ENCODE assay signal across 10 mouse cellular contexts in genomic region chr14:34273280-34273679, GRCm38 (mm10). TPM values are rescaled to one million over a fixed set of nuclear protein-coding genes. Genes with fewer than 3 reads are reported as not detected.
DNase-seq lines count a peak whose midpoint lies in the region; ATAC-seq and TF ChIP-seq lines count a peak whose summit lies in the region.
"Had no signal": no experiment of that assay in that cellular context is flagged by ENCODE, and none has a peak within 500 bp of the region (broad histone marks: within the 10 kb centered on the region; RNA-seq: fewer than 3 reads in every experiment).

No protein-coding gene starts in this region.

- H3K27me3 ChIP-seq in lung, embryonic 14.5 days (ENCODE audit: insufficient read depth, low read length) = no peaks in the 10 kb centered on the region
- H3K27me3 ChIP-seq: forebrain, embryonic 15.5 days had no signal

- peak; percentile 65 for TF ChIP-seq CTCF in lung, embryonic 14.5 days (IDR thresholded peaks at IDR 0.05; ENCODE audit: low read depth)

- no peak for ATAC-seq in lung, embryonic 14.5 days (ENCODE audit: insufficient read depth)
- ATAC-seq: forebrain, embryonic 15.5 days had no signal

- no peaks in the 10 kb centered on the region for H3K9me3 ChIP-seq in lung, embryonic 14.5 days (ENCODE audit: low read depth, low read length)
- H3K9me3 ChIP-seq: forebrain, embryonic 15.5 days had no signal

- 42% methylated on average over 2 of the region's 2 CpGs for WGBS in lung, embryonic 14.5 days

- H3K4me1 ChIP-seq in lung, embryonic 14.5 days (ENCODE audit: insufficient read depth) = no peaks in the 10 kb centered on the region
- H3K4me1 ChIP-seq: forebrain, embryonic 15.5 days had no signal

- H3K4me2 ChIP-seq in lung, embryonic 14.5 days = no peak overlapping the region
- H3K4me2 ChIP-seq: forebrain, embryonic 15.5 days had no signal

- H3K27ac ChIP-seq in lung, embryonic 14.5 days (ENCODE audit: low read depth) = no peak overlapping the region
- H3K27ac ChIP-seq: forebrain, embryonic 15.5 days; macrophage had no signal

- H3K36me3 ChIP-seq in lung, embryonic 14.5 days (ENCODE audit: insufficient read depth) = no peaks in the 10 kb centered on the region
- H3K36me3 ChIP-seq: forebrain, embryonic 15.5 days had no signal

- peak; percentile 27 for DNase-seq in embryo, embryonic 10.5 days (ENCODE audit: low spot score)
- no peak for DNase-seq in embryo, embryonic 10 days (ENCODE audit: low spot score)
- peak; percentile 69 for DNase-seq in lung, embryonic 14.5 days
- no peak for DNase-seq in lung, postnatal 14 days
- peak; percentile 16 for DNase-seq in c-Kit-positive CD71-positive TER-119-negative erythroid progenitor cells, embryonic 14.5 days (ENCODE audit: low read depth)
- peak; percentile 5 for DNase-seq in retina, postnatal 7 days (ENCODE audit: low read depth, low spot score)
- DNase-seq in urinary bladder, adult 2 months (ENCODE audit: low spot score) = no peak
- no peak for DNase-seq in left cerebral cortex, postnatal 36 days (ENCODE audit: low spot score in 2 of 2)

- H3K4me3 ChIP-seq in lung, embryonic 14.5 days (ENCODE audit: low read depth, low read length) = no peak overlapping the region
- H3K4me3 ChIP-seq: forebrain, embryonic 15.5 days had no signal

- intact Hi-C loops in left cerebral cortex, postnatal 36 days (cut with DNase I) = loop anchor here (5.0 to 10.0 kb wide), 3 partner anchors 39 to 302 kb away; partner anchors contain the start of genes Glud1 and Shld2

- H3K9ac ChIP-seq in lung, embryonic 14.5 days = no peak overlapping the region
- H3K9ac ChIP-seq: forebrain, embryonic 15.5 days had no signal

RNA-seq across cellular contexts. Expression of gene Shld2, which starts 37.0 kb away (rescaled TPM):
- polyA plus RNA-seq in lung, embryonic 14.5 days (2014; fragmentation: Nextera tagmentation; extraction: Ambion mirVana) = 9.9 and 10.7 TPM in 2 replicates
- 3.9 and 5.0 TPM in 2 replicates for polyA plus RNA-seq in urinary bladder, adult 2 months (2012; rRNA removed)
- total RNA-seq in left cerebral cortex, postnatal 36 days (2021) = 10 to 100 TPM; 12.5 to 14.0 TPM

RNA-seq across cellular contexts. Expression of gene Glud1, which starts 37.2 kb away (rescaled TPM):
- 76.5 and 84.2 TPM in 2 replicates for polyA plus RNA-seq in lung, embryonic 14.5 days (2014; fragmentation: Nextera tagmentation; extraction: Ambion mirVana)
- polyA plus RNA-seq in urinary bladder, adult 2 months (2012; rRNA removed) = 115 and 123 TPM in 2 replicates
- 100 to 1,000 TPM; 245 to 282 TPM for total RNA-seq in left cerebral cortex, postnatal 36 days (2021)

RNA-seq across cellular contexts. Expression of gene Syt15, which starts 53.9 kb away (rescaled TPM):
- 0.42 TPM in 2 replicates for polyA plus RNA-seq in lung, embryonic 14.5 days (2014; fragmentation: Nextera tagmentation; extraction: Ambion mirVana)
- polyA plus RNA-seq in urinary bladder, adult 2 months (2012; rRNA removed) = 10.6 and 13.7 TPM in 2 replicates
- total RNA-seq in left cerebral cortex, postnatal 36 days (2021) = under 1 TPM; 0.27 to 0.42 TPM
- polyA plus RNA-seq: macrophage had no signal

Comparison
In these comparisons a context has a peak if more than half of its experiments do, and no peak if none do; other contexts are left out.
1. DNase-seq: peak in embryo, embryonic 10.5 days (single experiment), lung, embryonic 14.5 days (single experiment), c-Kit-positive CD71-positive TER-119-negative erythroid progenitor cells, embryonic 14.5 days (single experiment) and retina, postnatal 7 days (single experiment); none in embryo, embryonic 10 days (single experiment), lung, postnatal 14 days (single experiment), urinary bladder, adult 2 months (single experiment) and left cerebral cortex, postnatal 36 days (0 of 2).